Mouse (Mus musculus) G1E (cell line): ENCODE measurements at regions not wholly inside any gene's neighbourhood (a gene's known extent, or its start where the extent isn't known, plus 50 kb on each side); places are given as distances from the start of the nearest gene placed in this dataset.

Experiments
- CTCF ChIP-seq: IDR thresholded peaks from 2 replicates; pipeline ENCODE4 v1.5.1; 2012; ENCODE audit warnings: low read depth, low read length, inconsistent platforms, mixed read lengths
- GATA1 ChIP-seq: IDR thresholded peaks from 2 replicates; pipeline ENCODE4 v1.6.1; 2012; ENCODE audit warnings: borderline replicate concordance, low read length, inconsistent platforms, mixed read lengths
- GATA2 ChIP-seq: IDR thresholded peaks from 2 replicates; pipeline ENCODE4 v1.6.1; 2012; ENCODE audit warnings: low read depth, low read length, inconsistent platforms, borderline replicate concordance
- POLR2AphosphoS5 ChIP-seq: IDR thresholded peaks from 2 replicates; pipeline ENCODE4 v1.6.1; 2012; ENCODE audit warnings: low read depth, low read length, inconsistent platforms; ENCODE audit not compliant: insufficient replicate concordance
- TAL1 ChIP-seq: conservative IDR thresholded peaks from 2 replicates; pipeline ENCODE4 v1.6.1; 2012; ENCODE audit warnings: low read depth, low read length, inconsistent platforms, mixed read lengths

- TF ChIP-seq GATA2: no peak
- no peak for TF ChIP-seq CTCF
- TF ChIP-seq GATA1: no peak
- no peak for TF ChIP-seq POLR2AphosphoS5
- no peak for TF ChIP-seq TAL1
Measured at GRCm38 (mm10) chr19:59630095-59630494, 171.9 kb downstream of the Emx2 start.
